Mouse (Mus musculus) olfactory bulb, adult 2 months (tissue): ENCODE results near the gene Erc2.

Experiments
- CTCF ChIP-seq: fragments of 200-500 bp; IDR thresholded peaks from 2 replicates; pipeline ENCODE4 v1.5.1; 2012; ENCODE audit warnings: low read depth, mild to moderate bottlenecking, low read length, moderate library complexity; ENCODE audit not compliant: insufficient read depth
- POLR2A ChIP-seq: fragments of 200-500 bp; IDR thresholded peaks from 2 replicates; pipeline ENCODE4 v1.6.1; 2012; ENCODE audit warnings: mild to moderate bottlenecking, low read depth, low read length, moderate library complexity; ENCODE audit not compliant: insufficient read depth

GRCm38 (mm10) chr14:28155706-28156105, 533.5 kb downstream of the Erc2 start:
- TF ChIP-seq CTCF, result no peak
- TF ChIP-seq POLR2A, result no peak
